Mouse (Mus musculus) CH12.LX (cell line): ENCODE data around the gene Gjc2. TPM values are rescaled to one million over a fixed set of nuclear protein-coding genes. Genes with fewer than 3 reads are reported as not detected.

ENCODE experiments used
- DNase-seq: peaks from one replicate; pipeline ENCODE4 v3.0.0-alpha.2; 2013; ENCODE audit errors: extremely low read depth
- H3K27ac ChIP-seq: 2 replicates; pipeline ENCODE4 v1.5.1; 2012; ENCODE audit warnings: low read depth, mild to moderate bottlenecking, control low read depth, moderate library complexity; ENCODE audit not compliant: insufficient read depth
- H3K27me3 ChIP-seq: replicated peaks from 2 replicates; pipeline ENCODE3; 2012; ENCODE audit warnings: inconsistent platforms
- H3K36me3 ChIP-seq, 2 experiments: replicated peaks in 1 of 2; 2 replicates each; pipeline versions ENCODE3 to v1.6.1; 2012; ENCODE audit warnings: inconsistent platforms in 1 of 2, low read length in 1 of 2, mild to moderate bottlenecking in 1 of 2, mixed read lengths in 1 of 2, moderate library complexity in 1 of 2; ENCODE audit not compliant: control insufficient read depth in 1 of 2, insufficient read depth in 1 of 2
- H3K4me1 ChIP-seq, 2 experiments: 2 replicates each; pipeline ENCODE4 v1.6.1; 2012; ENCODE audit warnings: inconsistent platforms in 1 of 2, moderate library complexity in 1 of 2; ENCODE audit not compliant: insufficient read depth in 2 of 2, control insufficient read depth in 1 of 2
- H3K4me2 ChIP-seq: 2 replicates; pipeline ENCODE4 v1.6.1; 2012; ENCODE audit warnings: low read depth, mild to moderate bottlenecking, control low read depth; ENCODE audit not compliant: poor library complexity, insufficient read depth, severe bottlenecking
- H3K4me3 ChIP-seq, 3 experiments: fragments of 150-350 bp in 1 of 3; sonication (generic) in 1 of 3; replicated peaks in 1 of 3; 2 replicates each; pipeline versions ENCODE3 to v1.5.1; 2011 to 2012; ENCODE audit warnings: low read depth in 2 of 3, low read length in 2 of 3, mild to moderate bottlenecking in 2 of 3, moderate library complexity in 2 of 3, control low read depth in 1 of 3, improper control_type of control experiment in 1 of 3, inconsistent platforms in 1 of 3, mixed read lengths in 1 of 3; ENCODE audit not compliant: poor library complexity in 1 of 3
- H3K79me2 ChIP-seq: replicated peaks from 2 replicates; pipeline ENCODE4 v1.6.1; 2012; ENCODE audit warnings: mild to moderate bottlenecking, moderate library complexity; ENCODE audit not compliant: control insufficient read depth, poor library complexity, insufficient read depth, severe bottlenecking; ENCODE audit errors: extremely low read depth
- H3K9ac ChIP-seq: 2 replicates; pipeline ENCODE4 v1.6.1; 2012; ENCODE audit warnings: low read depth, mild to moderate bottlenecking, control low read depth, moderate library complexity; ENCODE audit not compliant: insufficient read depth
- H3K9me3 ChIP-seq: replicated peaks from 2 replicates; pipeline ENCODE3; 2012; ENCODE audit warnings: low read length, inconsistent platforms, mixed read lengths
- BHLHE40 ChIP-seq: IDR thresholded peaks from 2 replicates; pipeline ENCODE4 v1.6.1; 2011; ENCODE audit warnings: mild to moderate bottlenecking, low read depth, low read length, improper control_type of control experiment
- CHD1 ChIP-seq: IDR thresholded peaks from 2 replicates; pipeline ENCODE4 v1.6.1; 2012; ENCODE audit warnings: low read depth, low read length, improper control_type of control experiment, inconsistent platforms
- CHD2 ChIP-seq: IDR thresholded peaks from 2 replicates; pipeline ENCODE4 v1.6.1; 2011; ENCODE audit warnings: low read length, improper control_type of control experiment
- CTCF ChIP-seq, 2 experiments: IDR thresholded peaks in 1 of 2; conservative IDR thresholded peaks in 1 of 2; 2 replicates each; pipeline ENCODE4 v1.5.1; 2011 to 2012; ENCODE audit warnings: low read depth in 2 of 2, low read length in 2 of 2, improper control_type of control experiment in 1 of 2, inconsistent platforms in 1 of 2, mild to moderate bottlenecking in 1 of 2, moderate library complexity in 1 of 2
- E2F4 ChIP-seq: IDR thresholded peaks from 2 replicates; pipeline ENCODE4 v1.6.1; 2011; ENCODE audit warnings: low read depth, low read length, improper control_type of control experiment; ENCODE audit not compliant: insufficient replicate concordance
- EP300 ChIP-seq: IDR thresholded peaks from 2 replicates; pipeline ENCODE4 v1.6.1; 2011; ENCODE audit warnings: low read length, improper control_type of control experiment
- ETS1 ChIP-seq: conservative IDR thresholded peaks from 2 replicates; pipeline ENCODE4 v1.6.1; 2012; ENCODE audit warnings: low read depth, mild to moderate bottlenecking, inconsistent platforms, low read length, improper control_type of control experiment, moderate library complexity
- HCFC1 ChIP-seq: IDR thresholded peaks from 2 replicates; pipeline ENCODE4 v1.6.1; 2012; ENCODE audit warnings: low read depth, mild to moderate bottlenecking, inconsistent platforms, low read length, improper control_type of control experiment
- IRF4 ChIP-seq: IDR thresholded peaks from 2 replicates; pipeline ENCODE4 v1.6.1; 2014; ENCODE audit warnings: low read depth, mild to moderate bottlenecking, inconsistent platforms, low read length, improper control_type of control experiment
- JUN ChIP-seq: IDR thresholded peaks from 2 replicates; pipeline ENCODE4 v1.6.1; 2011; ENCODE audit warnings: low read depth, mild to moderate bottlenecking, low read length, improper control_type of control experiment, moderate library complexity; ENCODE audit not compliant: insufficient read depth
- KAT2A ChIP-seq: IDR thresholded peaks from 2 replicates; pipeline ENCODE4 v1.6.1; 2012; ENCODE audit warnings: low read length, improper control_type of control experiment, inconsistent platforms; ENCODE audit not compliant: insufficient replicate concordance
- MAX ChIP-seq: IDR thresholded peaks from 2 replicates; pipeline ENCODE4 v1.6.1; 2011; ENCODE audit warnings: low read length, improper control_type of control experiment
- MAZ ChIP-seq: IDR thresholded peaks from 2 replicates; pipeline ENCODE4 v1.6.1; 2012; ENCODE audit warnings: low read depth, mild to moderate bottlenecking, inconsistent platforms, low read length, improper control_type of control experiment, moderate library complexity
- MEF2A ChIP-seq: IDR thresholded peaks from 2 replicates; pipeline ENCODE4 v1.6.1; 2014; ENCODE audit warnings: low read depth, mild to moderate bottlenecking, inconsistent platforms, low read length, improper control_type of control experiment, borderline replicate concordance
- MYC ChIP-seq: IDR thresholded peaks from 2 replicates; pipeline ENCODE4 v1.6.1; 2011; ENCODE audit warnings: low read depth, mild to moderate bottlenecking, improper control_type of control experiment, low read length
- NELFE ChIP-seq: IDR thresholded peaks from 2 replicates; pipeline ENCODE4 v1.6.1; 2011; ENCODE audit warnings: low read depth, low read length, improper control_type of control experiment
- NRF1 ChIP-seq: IDR thresholded peaks from 2 replicates; pipeline ENCODE4 v1.6.1; 2014; ENCODE audit warnings: low read depth, mild to moderate bottlenecking, inconsistent platforms, low read length, improper control_type of control experiment, moderate library complexity
- PAX5 ChIP-seq: IDR thresholded peaks from 2 replicates; pipeline ENCODE4 v1.6.1; 2012; ENCODE audit warnings: low read length, inconsistent platforms, mixed read lengths
- POLR2A ChIP-seq: IDR thresholded peaks from 2 replicates; pipeline ENCODE4 v1.6.1; 2011; ENCODE audit warnings: low read depth, mild to moderate bottlenecking, improper control_type of control experiment, low read length
- POLR2AphosphoS2 ChIP-seq: IDR thresholded peaks from 2 replicates; pipeline ENCODE4 v1.6.1; 2011; ENCODE audit warnings: low read depth, low read length, improper control_type of control experiment
- RAD21 ChIP-seq: IDR thresholded peaks from 2 replicates; pipeline ENCODE4 v1.6.1; 2011; ENCODE audit warnings: low read depth, mild to moderate bottlenecking, low read length, improper control_type of control experiment, moderate library complexity
- RCOR1 ChIP-seq: conservative IDR thresholded peaks from 2 replicates; pipeline ENCODE4 v1.6.1; 2012; ENCODE audit warnings: low read depth, mild to moderate bottlenecking, inconsistent platforms, low read length, improper control_type of control experiment
- SMC3 ChIP-seq: IDR thresholded peaks from 2 replicates; pipeline ENCODE4 v1.6.1; 2011; ENCODE audit warnings: low read depth, low read length, improper control_type of control experiment
- TCF12 ChIP-seq: IDR thresholded peaks from 2 replicates; pipeline ENCODE4 v1.6.1; 2014; ENCODE audit warnings: low read depth, mild to moderate bottlenecking, inconsistent platforms, low read length, improper control_type of control experiment
- UBTF ChIP-seq: IDR thresholded peaks from 2 replicates; pipeline ENCODE4 v1.6.1; 2012; ENCODE audit warnings: low read depth, mild to moderate bottlenecking, inconsistent platforms, low read length, improper control_type of control experiment, moderate library complexity
- ZC3H11A ChIP-seq: IDR thresholded peaks from 2 replicates; pipeline ENCODE4 v1.6.1; 2012; ENCODE audit warnings: low read depth, mild to moderate bottlenecking, inconsistent platforms, low read length, improper control_type of control experiment
- ZKSCAN1 ChIP-seq: IDR thresholded peaks from 2 replicates; pipeline ENCODE4 v1.6.1; 2012; ENCODE audit warnings: low read depth, inconsistent platforms, low read length, improper control_type of control experiment, borderline replicate concordance
- ZNF384 ChIP-seq: IDR thresholded peaks from 2 replicates; pipeline ENCODE4 v1.6.1; 2012; ENCODE audit warnings: low read depth, low read length, improper control_type of control experiment, inconsistent platforms
- dilution Hi-C: fragments of 300-500 bp; cut with MboI; formaldehyde crosslinking; loops from 2 replicates; pipeline ENCODE4 v1.14.3; 2020; ENCODE audit warnings: low sequenced_read_pairs; ENCODE audit not compliant: extremely low pct_unique_long_range_greater_than_20kb, extremely low pct_ligation_motif_present
- in situ Hi-C: fragments of 300-500 bp; cut with MboI; formaldehyde crosslinking; loops from 3 replicates; pipeline ENCODE4 v1.14.3; 2019; ENCODE audit warnings: low sequenced_read_pairs, low pct_ligation_motif_present, low pct_unique_long_range_greater_than_20kb, mixed read lengths
- polyA plus RNA-seq: library from polyadenylated mRNA; unstranded; fragments of >175 nt; gene quantifications from 2 replicates; pipeline ENCODE4 v1.2.1, GENCODE M21; 2012; ENCODE audit warnings: low read depth; ENCODE audit not compliant: insufficient read length
- total RNA-seq, 2 experiments: library from RNA; depleted of rRNA; stranded (reverse); fragments of 300-350 nt in 1 of 2; fragments of >200 nt in 1 of 2; gene quantifications; 2 replicates each; pipeline ENCODE4 v1.2.3; 2012 to 2014

The Gjc2 gene
- total and polyA plus RNA-seq, 3 experiments: 0.08 to 0.13 TPM; not detected in 1

DNA sequence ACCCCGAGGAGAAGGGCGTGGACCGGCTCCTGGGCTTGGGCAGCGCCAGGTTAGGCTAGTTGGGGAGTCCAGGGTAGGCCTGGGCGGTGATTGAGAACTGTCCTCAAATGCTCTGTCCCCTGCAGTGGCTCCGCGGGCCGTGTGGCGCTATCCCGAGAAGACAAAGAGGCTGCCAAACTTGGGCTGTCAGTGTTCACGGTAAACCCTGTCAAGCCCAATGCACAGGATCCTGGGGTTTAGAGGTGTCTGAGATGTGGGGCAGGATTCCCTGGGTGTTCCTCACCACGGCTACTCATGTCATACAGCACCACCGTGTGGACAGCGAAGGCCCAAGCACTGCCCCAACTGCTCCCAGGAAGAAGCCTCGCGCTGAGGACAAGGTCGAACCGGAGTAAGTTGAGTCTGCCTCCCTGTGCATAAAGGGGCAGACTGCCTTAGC, 26.0 kb upstream of the Gjc2 start:
- in situ Hi-C loops (no loop called here), dilution Hi-C loops (no loop called here)
- TF ChIP-seq BHLHE40 (no peak), RAD21 (peak; percentile 47), IRF4 (no peak), TCF12 (0 out of 2 replicates have a peak, but pooled peaks have one; percentile 27), MAX (no peak), ZNF384 (no peak), POLR2A (peak; percentile 44; the same call in 1 of the 2 replicates), SMC3 (peak; percentile 59), MAZ (0 out of 2 replicates have a peak, but pooled peaks have one; percentile 15), CHD2 (0 out of 2 replicates have a peak, but pooled peaks have one; percentile 10), MYC (0 out of 2 replicates have a peak, but pooled peaks have one; percentile 37), CTCF (conservative IDR thresholded peaks at IDR 0.05 in 1 of 2, IDR thresholded peaks at IDR 0.05 in 1 of 2; ENCODE audit: low read depth in 2 of 2, low read length in 2 of 2) (peak; percentile 26 to 69; a peak in 3 of 4 replicates)
- no peaks in the 10 kb centered on the region for H3K27me3 ChIP-seq
- DNase-seq: peak; percentile 74
- peaks cover 18% of the 10 kb centered on the region for H3K79me2 ChIP-seq
- H3K4me2 ChIP-seq: peak overlapping the region; percentile 91
- no peaks in the 10 kb centered on the region for H3K9me3 ChIP-seq
- H3K27ac ChIP-seq: peak overlapping the region; percentile 17; the same call in 1 of the 2 replicates
- peaks cover 64 to 79% of the 10 kb centered on the region in 2 experiments for H3K36me3 ChIP-seq
- H3K9ac ChIP-seq: peak overlapping the region; percentile 79
- H3K4me3 ChIP-seq: peak overlapping the region; percentile 74 to 83 (median 81)
- H3K4me1 ChIP-seq: peaks cover 5 to 47% of the 10 kb centered on the region in 2 experiments; a peak in 3 of 4 replicates

DNA sequence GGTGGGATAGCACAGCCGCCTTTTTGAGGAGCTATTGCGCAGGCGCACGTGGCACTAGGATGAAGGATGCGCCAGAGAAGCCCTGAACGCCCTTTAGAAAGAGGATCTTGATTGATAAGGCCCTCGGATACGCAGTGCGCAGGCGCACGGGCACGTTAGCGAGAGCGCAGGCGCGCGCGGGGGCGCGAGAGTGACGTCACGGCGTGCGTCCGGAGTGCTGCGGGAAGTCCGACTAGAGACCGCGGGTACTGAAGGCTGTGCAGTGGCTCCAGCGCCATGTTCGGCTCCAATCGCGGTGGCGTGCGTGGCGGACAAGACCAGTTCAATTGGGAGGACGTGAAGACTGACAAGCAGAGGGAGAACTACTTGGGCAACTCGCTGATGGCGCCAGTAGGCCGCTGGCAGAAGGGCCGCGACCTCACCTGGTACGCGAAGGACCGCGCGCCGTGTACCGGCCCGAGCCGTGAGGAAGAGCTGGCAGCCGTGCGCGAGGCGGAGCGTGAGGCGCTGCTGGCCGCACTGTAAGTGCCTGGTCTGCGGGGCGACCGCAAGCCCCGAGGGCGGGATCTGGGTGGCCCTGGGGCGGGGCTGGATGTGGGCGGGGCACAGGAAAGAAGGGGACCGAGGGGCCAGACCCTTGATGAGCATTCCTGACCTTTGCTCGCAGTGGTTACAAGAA, 25.3 kb upstream of the Gjc2 start, which contains the start of gene 2310033P09Rik:
Gene 2310033P09Rik (plus strand): TSS at position 169 of the 679 bp plus-strand sequence.
- H3K79me2 ChIP-seq: peaks cover 11% of the 10 kb centered on the region
- no peaks in the 10 kb centered on the region for H3K9me3 ChIP-seq
- no peaks in the 10 kb centered on the region for H3K27me3 ChIP-seq
- peak; percentile 98 for DNase-seq
- in situ Hi-C loops: no loop called here
- dilution Hi-C loops: no loop called here
- peak within 1 kb of the TSS; percentile 79 for H3K9ac ChIP-seq
- H3K27ac ChIP-seq: peak within 1 kb of the TSS; percentile 80
- peak within 1 kb of the TSS; percentile 74 to 83 (median 81) for H3K4me3 ChIP-seq
- peak within 1 kb of the TSS; percentile 91 for H3K4me2 ChIP-seq
- H3K4me1 ChIP-seq: peaks cover 5 to 46% of the 10 kb centered on the region in 2 experiments; a peak in 3 of 4 replicates
- peaks cover 61 to 76% of the 10 kb centered on the region in 2 experiments for H3K36me3 ChIP-seq
- TF ChIP-seq NRF1 (peak; percentile 96), SMC3 (no peak), IRF4 (peak; percentile 17; the same call in 1 of the 2 replicates), E2F4 (peak; percentile 90; the same call in 1 of the 2 replicates), MYC (peak; percentile 82), UBTF (no peak), NELFE (peak; percentile 95), POLR2AphosphoS2 (peak; percentile 91), JUN (peak; percentile 56; the same call in 1 of the 2 replicates), ZNF384 (no peak), RAD21 (no peak), BHLHE40 (no peak; the same call in 1 of the 2 replicates), HCFC1 (peak; percentile 87), TCF12 (peak; percentile 84), MEF2A (peak; percentile 49), CHD1 (no peak; the same call in 1 of the 2 replicates), POLR2A (peak; percentile 96), ZKSCAN1 (0 out of 2 replicates have a peak, but pooled peaks have one; percentile 3), MAZ (no peak; the same call in 1 of the 2 replicates), ZC3H11A (no peak), RCOR1 (peak; percentile 76; the same call in 1 of the 2 replicates), EP300 (no peak), ETS1 (no peak), KAT2A (peak; percentile 74; the same call in 1 of the 2 replicates), CHD2 (peak; percentile 33), PAX5 (no peak)
